13 mouse cellular contexts compared by ENCODE assay signal in the genomic region with DNA sequence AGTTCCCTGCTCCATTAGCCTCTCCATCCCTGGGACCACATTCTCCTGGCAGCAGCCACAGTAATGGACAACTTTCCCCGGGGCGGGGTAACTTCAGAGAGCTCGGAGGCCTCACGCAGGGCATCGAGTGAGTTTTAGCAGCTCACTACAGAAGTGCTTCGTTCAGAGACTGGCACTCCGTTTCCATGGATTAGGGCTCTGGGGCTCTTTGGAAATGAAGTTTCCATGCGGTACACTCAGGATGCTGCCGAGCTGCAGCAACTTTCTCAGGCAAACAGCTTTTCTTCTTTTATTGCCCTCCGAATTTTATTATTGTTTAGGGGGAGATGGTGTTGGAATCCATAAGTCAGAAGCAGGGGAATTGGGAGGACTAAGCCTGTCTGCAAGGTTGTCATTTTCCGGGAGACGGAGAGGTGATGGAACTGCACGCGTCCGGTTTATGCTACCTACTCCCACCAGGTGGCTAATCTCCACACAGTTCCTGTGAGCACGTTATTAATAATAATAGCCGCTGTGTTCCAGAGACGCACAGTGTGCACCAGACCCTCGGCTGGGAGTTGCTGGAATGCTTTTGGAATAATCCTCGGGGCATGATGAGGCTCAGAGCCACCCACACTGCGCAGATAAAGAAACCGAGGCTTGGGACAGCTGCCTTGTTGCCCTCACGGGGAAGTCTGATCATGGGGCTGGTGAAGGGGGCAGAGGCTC.
DNase-seq lines count a peak whose midpoint lies in the region; ATAC-seq lines count a peak whose summit lies in the region.
"Had no signal": no experiment of that assay in that cellular context is flagged by ENCODE, and none has a peak within 500 bp of the region (broad histone marks: within the 10 kb centered on the region; RNA-seq: fewer than 3 reads in every experiment).

No protein-coding gene starts in this region.

- peaks cover 9% of the 10 kb centered on the region; the same call in 1 of the 2 replicates for H3K4me1 ChIP-seq in heart, embryonic 13.5 days
- peaks cover 9% of the 10 kb centered on the region for H3K4me1 ChIP-seq in heart, embryonic 10.5 days
- H3K4me1 ChIP-seq in hindbrain, embryonic 11.5 days (replicated peaks; ENCODE audit: control insufficient read depth, insufficient read depth, low read length) = no peaks in the 10 kb centered on the region
- H3K4me1 ChIP-seq in midbrain, embryonic 14.5 days (ENCODE audit: control insufficient read depth, insufficient read depth, low read length) = peaks cover 8% of the 10 kb centered on the region; the same call in 1 of the 2 replicates

- ATAC-seq in heart, embryonic 13.5 days (ENCODE audit: extremely low read depth, insufficient number of reproducible peaks, low FRiP score, low TSS enrichment) = no peak
- no peak for ATAC-seq in hindbrain, embryonic 11.5 days (ENCODE audit: low FRiP score)
- no peak; the same call in 1 of the 2 replicates for ATAC-seq in midbrain, embryonic 14.5 days (ENCODE audit: low FRiP score, low TSS enrichment)

- no peak for DNase-seq in heart, embryonic 10.5 days (ENCODE audit: low spot score)
- peak; percentile 39 for DNase-seq in embryo, embryonic 11 days
- DNase-seq in hindbrain, embryonic 11.5 days (ENCODE audit: low spot score) = peak; percentile 3
- DNase-seq in midbrain, embryonic 14.5 days = peak; percentile 73
- DNase-seq in MN1 (ENCODE audit: low spot score) = no peak
- no peak for DNase-seq in layer of hippocampus, adult 8-10 months (ENCODE audit: low spot score in 2 of 2)
- DNase-seq in kidney, adult 18-20 months = no peak
- DNase-seq: cerebellum, adult 9-11 months; gastrocnemius, postnatal 10 days; kidney, postnatal 36 days had no signal

- H3K27ac ChIP-seq in heart, embryonic 13.5 days (replicated peaks) = no peak overlapping the region
- H3K27ac ChIP-seq in heart, embryonic 10.5 days = no peak overlapping the region
- H3K27ac ChIP-seq in hindbrain, embryonic 11.5 days (ENCODE audit: low read depth, low read length) = no peak overlapping the region
- H3K27ac ChIP-seq in midbrain, embryonic 14.5 days (replicated peaks; ENCODE audit: low read depth, low read length) = no peak overlapping the region
- H3K27ac ChIP-seq: liver, embryonic 14.5 days had no signal

- peak overlapping the region; percentile 53 for H3K4me2 ChIP-seq in heart, embryonic 13.5 days
- H3K4me2 ChIP-seq in hindbrain, embryonic 11.5 days (replicated peaks; ENCODE audit: low read depth, low read length) = no peak overlapping the region
- H3K4me2 ChIP-seq in midbrain, embryonic 14.5 days (ENCODE audit: low read length) = peak overlapping the region; percentile 34

- H3K27me3 ChIP-seq in heart, embryonic 13.5 days (replicated peaks) = peaks cover 29% of the 10 kb centered on the region
- peaks cover 19% of the 10 kb centered on the region for H3K27me3 ChIP-seq in heart, embryonic 10.5 days (ENCODE audit: insufficient read depth, poor library complexity, severe bottlenecking)
- H3K27me3 ChIP-seq in hindbrain, embryonic 11.5 days (ENCODE audit: control insufficient read depth, insufficient read depth, low read length) = 0 out of 2 replicates have a peak, but pooled peaks cover 2% of the 10 kb centered on the region
- H3K27me3 ChIP-seq in midbrain, embryonic 14.5 days (ENCODE audit: control insufficient read depth, insufficient read depth, low read length) = no peaks in the 10 kb centered on the region
- H3K27me3 ChIP-seq: CH12.LX had no signal

- H3K9ac ChIP-seq in heart, embryonic 13.5 days = no peak overlapping the region
- no peak overlapping the region for H3K9ac ChIP-seq in hindbrain, embryonic 11.5 days (ENCODE audit: low read depth, low read length)
- no peak overlapping the region for H3K9ac ChIP-seq in midbrain, embryonic 14.5 days (replicated peaks; ENCODE audit: low read length)
- H3K9ac ChIP-seq: liver, embryonic 14.5 days had no signal

- WGBS in heart, embryonic 13.5 days = 29% methylated on average over 23 of the region's 23 CpGs
- WGBS in heart, embryonic 10.5 days = 39% methylated on average over 23 of the region's 23 CpGs
- WGBS in hindbrain, embryonic 11.5 days = 53% methylated on average over 23 of the region's 23 CpGs
- 33% methylated on average over 23 of the region's 23 CpGs for WGBS in midbrain, embryonic 14.5 days

- H3K4me3 ChIP-seq in heart, embryonic 13.5 days = 0 out of 2 replicates have a peak overlapping the region, but pooled peaks have one; percentile 11
- H3K4me3 ChIP-seq in heart, embryonic 10.5 days = no peak overlapping the region
- no peak overlapping the region for H3K4me3 ChIP-seq in hindbrain, embryonic 11.5 days (ENCODE audit: low read depth, low read length)
- H3K4me3 ChIP-seq in midbrain, embryonic 14.5 days (replicated peaks; ENCODE audit: low read depth, low read length) = no peak overlapping the region

- no peaks in the 10 kb centered on the region for H3K36me3 ChIP-seq in heart, embryonic 13.5 days
- no peaks in the 10 kb centered on the region for H3K36me3 ChIP-seq in heart, embryonic 10.5 days
- H3K36me3 ChIP-seq in hindbrain, embryonic 11.5 days (ENCODE audit: control insufficient read depth, insufficient read depth, low read length) = no peaks in the 10 kb centered on the region
- no peaks in the 10 kb centered on the region for H3K36me3 ChIP-seq in midbrain, embryonic 14.5 days (ENCODE audit: control insufficient read depth, insufficient read depth, low read length)

- H3K9me3 ChIP-seq in heart, embryonic 13.5 days = no peaks in the 10 kb centered on the region
- H3K9me3 ChIP-seq in heart, embryonic 10.5 days = no peaks in the 10 kb centered on the region
- H3K9me3 ChIP-seq in hindbrain, embryonic 11.5 days (ENCODE audit: control insufficient read depth, low read length) = no peaks in the 10 kb centered on the region
- no peaks in the 10 kb centered on the region for H3K9me3 ChIP-seq in midbrain, embryonic 14.5 days (ENCODE audit: control insufficient read depth, low read length)

Comparison
In these comparisons a context has a peak if more than half of its experiments do, and no peak if none do; other contexts are left out.
1. DNase-seq: peak in embryo, embryonic 11 days (single experiment), hindbrain, embryonic 11.5 days (single experiment) and midbrain, embryonic 14.5 days (single experiment); none in heart, embryonic 10.5 days (single experiment), MN1 (single experiment), layer of hippocampus, adult 8-10 months (0 of 2) and kidney, adult 18-20 months (single experiment).